Mouse (Mus musculus): ENCODE results near the gene Fhl2. TPM values are rescaled to one million over a fixed set of nuclear protein-coding genes. Genes with fewer than 3 reads are reported as not detected.

Fhl2 gene
- total and polyA plus RNA-seq, 2 experiments from 2014 or later, result 23.1 to 33.1 TPM

DNA sequence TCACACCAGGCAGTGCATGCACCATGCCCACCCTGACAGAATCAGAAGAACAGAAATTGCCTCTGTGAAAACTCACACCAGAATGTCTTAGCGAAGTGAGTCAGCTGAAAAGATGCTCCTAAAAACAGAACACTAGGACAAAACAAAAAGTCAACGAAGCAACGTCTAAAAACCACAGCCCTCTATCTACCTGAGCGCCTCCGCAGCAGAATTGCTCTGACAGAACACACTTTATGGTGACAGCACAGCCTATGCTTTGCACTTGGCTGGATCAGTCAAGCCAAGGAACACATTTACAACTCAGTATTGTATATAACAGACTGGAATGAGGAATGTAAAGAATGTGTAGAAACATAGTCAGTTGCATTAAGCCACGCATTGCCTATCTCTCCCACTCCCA lies 18.4 kb downstream of the Fhl2 start:
- no peaks in the 10 kb centered on the region for H3K36me3 ChIP-seq (ENCODE audit: insufficient read depth)
- H3K4me1 ChIP-seq (ENCODE audit: insufficient read depth), result no peaks in the 10 kb centered on the region
- WGBS, result 89% methylated on average over 6 of the region's 6 CpGs
- no peak overlapping the region for H3K4me3 ChIP-seq (ENCODE audit: low read depth, low read length)
- ATAC-seq (no peak), DNase-seq (no peak)
- H3K4me2 ChIP-seq (ENCODE audit: low read depth), result no peak overlapping the region
- no peaks in the 10 kb centered on the region for H3K9me3 ChIP-seq (ENCODE audit: low read length)
- no peak overlapping the region for H3K9ac ChIP-seq
- H3K27ac ChIP-seq (ENCODE audit: low read depth, low read length), result no peak overlapping the region
- no peak for TF ChIP-seq CTCF (IDR thresholded peaks at IDR 0.05; ENCODE audit: low read depth)
- H3K27me3 ChIP-seq (ENCODE audit: insufficient read depth, low read length), result no peaks in the 10 kb centered on the region

DNA sequence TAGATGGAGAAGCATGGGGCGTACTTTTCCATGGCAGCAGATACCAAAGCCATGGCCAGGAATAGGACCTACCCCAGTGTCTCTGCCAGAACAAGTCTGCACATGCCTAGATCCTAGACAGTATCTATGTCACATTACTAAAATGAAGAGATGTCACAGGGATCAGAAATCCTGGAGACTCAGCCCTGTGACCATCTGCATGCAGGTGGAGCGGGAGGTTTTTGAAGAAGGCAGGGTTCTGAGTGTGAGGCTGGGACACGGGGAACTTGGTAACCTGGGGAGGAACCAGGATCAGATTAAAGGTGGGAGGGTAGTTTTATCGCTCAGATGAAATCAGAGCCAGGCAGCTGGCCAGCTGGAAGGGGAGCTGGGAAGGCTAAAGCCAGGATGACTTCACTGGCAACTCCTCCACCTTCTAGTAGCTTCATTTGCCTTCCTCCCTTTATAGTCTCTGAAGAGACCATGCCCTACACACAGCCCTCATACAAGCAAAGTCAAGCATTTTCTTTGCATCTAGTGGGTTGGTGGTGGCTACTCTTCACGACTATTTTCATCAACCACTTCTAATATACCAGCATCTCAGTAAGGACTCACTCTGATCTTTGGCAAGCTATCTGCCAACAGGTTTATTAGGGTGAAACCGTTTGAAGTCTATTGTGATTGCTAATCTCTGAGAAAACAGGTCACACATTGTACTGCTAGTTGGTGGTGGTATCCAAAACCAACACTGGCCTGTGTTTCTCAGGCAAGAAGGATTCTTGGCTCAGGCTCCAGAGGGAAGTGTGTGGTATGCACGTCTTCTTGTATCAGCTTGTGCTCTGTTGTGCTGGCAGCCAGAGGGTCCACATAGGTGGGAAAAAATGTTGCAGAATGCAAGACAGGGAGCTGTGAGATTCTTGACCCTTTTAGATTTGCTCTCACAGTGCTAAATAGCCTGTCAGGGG lies 23.2 kb downstream of the Fhl2 start:
- H3K27me3 ChIP-seq (ENCODE audit: insufficient read depth, low read length), result no peaks in the 10 kb centered on the region
- H3K4me1 ChIP-seq (ENCODE audit: insufficient read depth), result no peaks in the 10 kb centered on the region
- 70% methylated on average over 7 of the region's 7 CpGs for WGBS
- H3K9me3 ChIP-seq (ENCODE audit: low read length), result no peaks in the 10 kb centered on the region
- no peaks in the 10 kb centered on the region for H3K36me3 ChIP-seq (ENCODE audit: insufficient read depth)
- no peak overlapping the region for H3K4me3 ChIP-seq (ENCODE audit: low read depth, low read length)
- TF ChIP-seq CTCF (IDR thresholded peaks at IDR 0.05; ENCODE audit: low read depth), result no peak
- ATAC-seq (no peak), DNase-seq (no peak)
- no peak overlapping the region for H3K4me2 ChIP-seq (ENCODE audit: low read depth)
- no peak overlapping the region for H3K27ac ChIP-seq (ENCODE audit: low read depth, low read length)
- no peak overlapping the region for H3K9ac ChIP-seq

DNA sequence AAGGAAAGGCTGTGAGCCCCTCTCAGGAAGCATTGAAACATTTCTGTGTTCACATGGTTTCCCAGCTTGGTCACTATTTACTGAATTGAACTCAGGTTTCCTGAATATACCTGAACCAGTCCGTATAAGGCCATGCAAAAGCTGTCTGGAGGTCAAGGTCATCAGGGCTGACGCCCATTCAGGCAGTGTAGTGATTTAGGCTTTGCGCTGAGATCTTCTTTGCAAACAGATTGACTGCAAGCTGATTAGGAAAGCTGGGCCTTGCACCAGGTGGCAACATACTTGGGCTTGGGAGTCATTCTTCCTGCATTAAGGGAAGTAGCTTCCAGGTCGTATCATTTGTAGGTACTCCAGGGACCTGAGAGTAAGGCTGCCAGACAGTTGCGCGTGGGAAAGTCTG lies 25.0 kb downstream of the Fhl2 start:
- H3K4me1 ChIP-seq (ENCODE audit: insufficient read depth), result no peaks in the 10 kb centered on the region
- TF ChIP-seq CTCF (IDR thresholded peaks at IDR 0.05; ENCODE audit: low read depth), result no peak
- DNase-seq (no peak), ATAC-seq (no peak)
- no peak overlapping the region for H3K4me3 ChIP-seq (ENCODE audit: low read depth, low read length)
- no peaks in the 10 kb centered on the region for H3K27me3 ChIP-seq (ENCODE audit: insufficient read depth, low read length)
- no peaks in the 10 kb centered on the region for H3K9me3 ChIP-seq (ENCODE audit: low read length)
- H3K36me3 ChIP-seq (ENCODE audit: insufficient read depth), result no peaks in the 10 kb centered on the region
- no peak overlapping the region for H3K4me2 ChIP-seq (ENCODE audit: low read depth)
- H3K27ac ChIP-seq (ENCODE audit: low read depth, low read length), result no peak overlapping the region
- no peak overlapping the region for H3K9ac ChIP-seq
- WGBS, result 91% methylated on average over 6 of the region's 6 CpGs

DNA sequence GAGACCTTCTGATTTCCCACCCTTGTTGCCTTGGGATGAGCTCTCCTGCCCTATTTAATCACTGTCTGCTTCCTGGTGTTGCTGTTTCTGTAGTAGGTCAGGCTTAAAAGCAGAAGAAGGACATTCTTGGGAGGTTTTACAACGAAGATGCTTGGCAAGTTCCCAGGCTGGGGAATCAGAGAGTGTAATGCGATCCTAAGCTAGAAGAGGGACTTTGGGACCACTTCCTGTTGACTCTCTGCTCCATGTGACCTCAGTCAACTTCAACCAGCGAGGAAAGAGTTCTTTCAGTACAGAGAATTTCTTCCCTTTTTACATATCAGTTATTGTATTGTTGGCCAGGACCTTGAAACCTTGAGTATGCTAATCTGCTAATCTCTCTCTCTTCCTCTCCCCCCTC lies 25.7 kb downstream of the Fhl2 start:
- H3K4me3 ChIP-seq (ENCODE audit: low read depth, low read length), result no peak overlapping the region
- H3K27ac ChIP-seq (ENCODE audit: low read depth, low read length), result no peak overlapping the region
- DNase-seq, result no peak
- WGBS, result 48% methylated on average over 3 of the region's 3 CpGs
- no peaks in the 10 kb centered on the region for H3K36me3 ChIP-seq (ENCODE audit: insufficient read depth)
- H3K9me3 ChIP-seq (ENCODE audit: low read length), result no peaks in the 10 kb centered on the region
- ATAC-seq, result no peak
- no peaks in the 10 kb centered on the region for H3K27me3 ChIP-seq (ENCODE audit: insufficient read depth, low read length)
- H3K4me2 ChIP-seq (ENCODE audit: low read depth), result no peak overlapping the region
- TF ChIP-seq CTCF (IDR thresholded peaks at IDR 0.05; ENCODE audit: low read depth), result no peak
- no peaks in the 10 kb centered on the region for H3K4me1 ChIP-seq (ENCODE audit: insufficient read depth)
- H3K9ac ChIP-seq, result no peak overlapping the region

DNA sequence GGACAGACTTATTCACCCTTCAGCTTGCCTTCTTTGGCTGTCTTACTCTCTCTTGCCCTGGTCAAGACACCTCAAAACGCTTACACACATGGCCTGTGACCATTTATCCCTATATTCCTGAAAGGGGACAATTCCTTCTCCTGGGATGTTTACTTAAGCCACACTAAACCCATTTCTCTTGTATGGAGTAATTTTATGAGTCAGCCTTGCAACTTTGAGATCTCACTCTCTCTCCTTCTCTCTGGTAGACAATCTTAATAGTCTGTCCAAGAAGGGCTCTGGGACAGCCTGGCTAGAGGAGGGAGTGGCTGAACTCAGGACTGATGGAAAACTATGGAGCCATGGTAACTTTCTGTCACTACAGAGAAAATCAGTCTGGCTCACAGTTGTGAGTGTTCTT lies 27.1 kb downstream of the Fhl2 start:
- H3K4me2 ChIP-seq (ENCODE audit: low read depth), result no peak overlapping the region
- no peak overlapping the region for H3K4me3 ChIP-seq (ENCODE audit: low read depth, low read length)
- DNase-seq, result no peak
- no peaks in the 10 kb centered on the region for H3K9me3 ChIP-seq (ENCODE audit: low read length)
- H3K36me3 ChIP-seq (ENCODE audit: insufficient read depth), result no peaks in the 10 kb centered on the region
- no peak for TF ChIP-seq CTCF (IDR thresholded peaks at IDR 0.05; ENCODE audit: low read depth)
- H3K9ac ChIP-seq, result no peak overlapping the region
- 93% methylated on average over 1 of the region's 1 CpGs for WGBS
- no peak overlapping the region for H3K27ac ChIP-seq (ENCODE audit: low read depth, low read length)
- ATAC-seq, result no peak
- 0 out of 2 replicates have a peak, but pooled peaks cover under 1% of the 10 kb centered on the region for H3K27me3 ChIP-seq (ENCODE audit: insufficient read depth, low read length)
- no peaks in the 10 kb centered on the region for H3K4me1 ChIP-seq (ENCODE audit: insufficient read depth)

DNA sequence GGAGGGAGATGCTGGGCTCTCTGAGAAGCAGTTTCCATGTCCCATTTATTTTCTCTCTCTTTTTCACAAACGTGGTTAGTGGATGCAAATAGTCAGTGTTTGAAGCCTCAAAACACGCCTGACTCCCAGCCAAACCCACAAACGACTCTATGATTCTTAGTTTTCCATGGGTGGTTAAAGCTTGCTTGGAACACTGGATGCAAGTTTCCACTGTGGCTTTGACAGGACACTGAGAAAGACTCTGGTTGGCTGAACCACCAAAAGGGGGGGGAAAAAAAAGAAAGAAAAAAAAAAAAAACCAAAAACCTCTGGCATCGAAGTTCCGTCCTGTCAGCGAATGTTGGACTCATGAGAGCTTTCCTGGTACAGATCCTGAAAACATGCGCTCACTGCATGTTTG lies 27.6 kb downstream of the Fhl2 start:
- no peaks in the 10 kb centered on the region for H3K4me1 ChIP-seq (ENCODE audit: insufficient read depth)
- DNase-seq, result no peak
- 81% methylated on average over 7 of the region's 7 CpGs for WGBS
- no peak for TF ChIP-seq CTCF (IDR thresholded peaks at IDR 0.05; ENCODE audit: low read depth)
- 0 out of 2 replicates have a peak, but pooled peaks cover 3% of the 10 kb centered on the region for H3K27me3 ChIP-seq (ENCODE audit: insufficient read depth, low read length)
- no peaks in the 10 kb centered on the region for H3K9me3 ChIP-seq (ENCODE audit: low read length)
- H3K4me3 ChIP-seq (ENCODE audit: low read depth, low read length), result no peak overlapping the region
- no peak for ATAC-seq
- H3K4me2 ChIP-seq (ENCODE audit: low read depth), result no peak overlapping the region
- no peak overlapping the region for H3K9ac ChIP-seq
- no peak overlapping the region for H3K27ac ChIP-seq (ENCODE audit: low read depth, low read length)
- H3K36me3 ChIP-seq (ENCODE audit: insufficient read depth), result no peaks in the 10 kb centered on the region

DNA sequence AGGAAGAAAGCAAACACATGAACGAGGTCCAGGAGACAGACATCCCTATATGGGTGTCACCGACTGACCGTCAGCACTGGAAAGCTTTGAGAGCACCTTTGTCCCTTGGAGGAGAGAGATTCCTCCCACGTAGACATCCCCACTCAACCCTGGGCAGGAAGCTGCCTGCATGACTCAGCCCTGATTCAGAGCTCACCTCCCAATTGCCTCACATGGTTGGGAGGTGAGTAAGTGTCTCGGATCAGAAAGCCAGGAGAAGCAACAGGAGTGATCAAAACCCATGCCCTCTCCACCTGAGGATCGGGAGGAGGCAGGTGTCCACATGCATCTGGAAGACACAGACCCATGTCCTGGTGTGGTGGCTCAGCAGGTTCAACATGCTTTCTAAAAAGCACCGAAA lies 28.2 kb downstream of the Fhl2 start:
- no peak for DNase-seq
- WGBS, result 91% methylated on average over 7 of the region's 7 CpGs
- TF ChIP-seq CTCF (IDR thresholded peaks at IDR 0.05; ENCODE audit: low read depth), result no peak

More for the DNA sequence above, 28.2 kb downstream of the Fhl2 start:
- no peak overlapping the region for H3K4me2 ChIP-seq (ENCODE audit: low read depth)
- no peaks in the 10 kb centered on the region for H3K36me3 ChIP-seq (ENCODE audit: insufficient read depth)
- no peaks in the 10 kb centered on the region for H3K4me1 ChIP-seq (ENCODE audit: insufficient read depth)
- ATAC-seq, result no peak
- 0 out of 2 replicates have a peak, but pooled peaks cover 3% of the 10 kb centered on the region for H3K27me3 ChIP-seq (ENCODE audit: insufficient read depth, low read length)
- H3K9ac ChIP-seq, result no peak overlapping the region
- no peaks in the 10 kb centered on the region for H3K9me3 ChIP-seq (ENCODE audit: low read length)
- no peak overlapping the region for H3K27ac ChIP-seq (ENCODE audit: low read depth, low read length)
- no peak overlapping the region for H3K4me3 ChIP-seq (ENCODE audit: low read depth, low read length)

Data from forebrain, postnatal 0 days (tissue).